Mouse (Mus musculus): ENCODE measurements around the gene E330009J07Rik.

DNA sequence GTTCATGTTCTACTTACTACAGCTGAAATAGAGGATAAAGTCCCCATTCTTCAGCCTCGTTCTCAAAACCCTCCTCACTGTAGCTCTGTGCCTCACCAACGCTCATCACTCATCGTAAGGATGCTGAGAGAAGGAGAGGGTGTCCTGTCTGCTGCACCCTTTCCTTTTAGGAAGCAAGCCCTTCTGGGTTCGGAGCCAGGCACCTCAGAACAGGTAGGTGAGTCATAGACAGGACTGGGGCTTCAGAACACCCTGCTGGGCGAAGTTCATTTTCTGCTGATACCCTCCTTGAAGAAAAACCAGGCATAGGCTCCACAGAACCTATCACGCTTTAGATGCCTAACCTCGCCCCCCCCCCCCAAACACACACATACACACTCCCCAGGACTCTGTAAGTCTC, 8.5 kb downstream of the E330009J07Rik start:
- TF ChIP-seq CTCF (IDR thresholded peaks at IDR 0.05) (no peak), EP300 (IDR thresholded peaks at IDR 0.05) (no peak)

All from lung, postnatal 0 days (tissue).